Mouse (Mus musculus): ENCODE data around the gene Pgm2. TPM values are rescaled to one million over a fixed set of nuclear protein-coding genes. Genes with fewer than 3 reads are reported as not detected.

The Pgm2 gene
- 27.8 and 28.2 TPM in 2 replicates for polyA plus RNA-seq (2014; fragmentation: Nextera tagmentation; extraction: Ambion mirVana)

DNA sequence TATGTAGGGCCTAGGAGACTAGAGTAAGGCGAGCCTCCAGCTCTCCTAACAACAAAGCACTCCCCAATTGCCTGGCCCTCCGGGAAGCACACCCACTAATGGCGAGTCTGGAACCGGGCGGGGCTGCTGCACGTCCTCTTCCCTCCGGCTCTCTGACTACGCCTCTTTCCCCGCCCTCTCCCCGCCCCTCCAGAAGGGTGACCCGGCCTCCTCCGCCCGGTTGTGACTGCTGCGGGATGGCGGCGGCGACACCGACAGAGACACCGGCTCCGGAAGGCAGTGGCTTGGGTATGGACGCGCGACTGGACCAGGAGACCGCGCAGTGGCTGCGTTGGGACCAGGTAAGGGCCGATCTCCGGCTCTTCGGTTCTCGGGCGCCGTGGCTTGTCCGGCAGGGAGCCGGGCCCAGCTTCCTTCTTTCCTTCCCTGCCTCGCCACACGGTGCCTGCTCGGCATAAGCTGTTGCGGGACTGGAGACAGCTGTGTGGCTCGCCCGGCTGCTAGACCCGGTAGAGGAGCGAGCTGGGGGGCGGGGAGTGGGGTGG, at the start of gene Pgm2:
Pgm2 (plus strand) TSS at position 203 of the 545 bp plus-strand sequence.
- ATAC-seq (ENCODE audit: low FRiP score) (peak; percentile 97), DNase-seq (ENCODE audit: low spot score) (peak; percentile 89)
- 0 out of 2 replicates have a peak within 1 kb of the TSS, but pooled peaks have one; percentile 17 for H3K27ac ChIP-seq (ENCODE audit: low read depth, low read length)
- H3K4me1 ChIP-seq (replicated peaks; ENCODE audit: control insufficient read depth, insufficient read depth, low read length): 0 out of 2 replicates have a peak, but pooled peaks cover 2% of the 10 kb centered on the region
- no peaks in the 10 kb centered on the region for H3K27me3 ChIP-seq (ENCODE audit: control insufficient read depth, insufficient read depth, low read length)
- peak within 1 kb of the TSS; percentile 70 for H3K4me3 ChIP-seq (ENCODE audit: low read depth, low read length)
- H3K9me3 ChIP-seq (ENCODE audit: control insufficient read depth, low read length): no peaks in the 10 kb centered on the region
- H3K9ac ChIP-seq (ENCODE audit: low read depth, low read length): peak within 1 kb of the TSS; percentile 83
- peak within 1 kb of the TSS; percentile 70 for H3K4me2 ChIP-seq (replicated peaks; ENCODE audit: low read depth, low read length)
- no peaks in the 10 kb centered on the region for H3K36me3 ChIP-seq (ENCODE audit: control insufficient read depth, insufficient read depth, low read length)
- WGBS: 1% methylated on average over 40 of the region's 43 CpGs

- H3K9me3 ChIP-seq (ENCODE audit: control insufficient read depth, low read length): no peaks in the 10 kb centered on the region
- H3K9ac ChIP-seq (ENCODE audit: low read depth, low read length): no peak overlapping the region
- no peaks in the 10 kb centered on the region for H3K36me3 ChIP-seq (ENCODE audit: control insufficient read depth, insufficient read depth, low read length)
- H3K4me2 ChIP-seq (replicated peaks; ENCODE audit: low read depth, low read length): no peak overlapping the region
- WGBS: 51% methylated on average over 5 of the region's 5 CpGs
- no peak overlapping the region for H3K4me3 ChIP-seq (ENCODE audit: low read depth, low read length)
- H3K27me3 ChIP-seq (ENCODE audit: control insufficient read depth, insufficient read depth, low read length): no peaks in the 10 kb centered on the region
- no peak overlapping the region for H3K27ac ChIP-seq (ENCODE audit: low read depth, low read length)
- 0 out of 2 replicates have a peak, but pooled peaks cover 2% of the 10 kb centered on the region for H3K4me1 ChIP-seq (replicated peaks; ENCODE audit: control insufficient read depth, insufficient read depth, low read length)
- peak; percentile 64 for ATAC-seq (ENCODE audit: low FRiP score)
- DNase-seq (ENCODE audit: low spot score): peak; percentile 16
Measured at GRCm38 (mm10) chr5:64043694-64044453, 48.9 kb upstream of the Pgm2 start.

- Histone ChIP-seq H3K4me1 (replicated peaks; ENCODE audit: control insufficient read depth, insufficient read depth, low read length) (0 out of 2 replicates have a peak, but pooled peaks cover 2% of the 10 kb centered on the region), H3K27ac (ENCODE audit: low read depth, low read length) (no peak overlapping the region)
Measured at GRCm38 (mm10) chr5:64044790-64045189, 48.0 kb upstream of the Pgm2 start.

DNA sequence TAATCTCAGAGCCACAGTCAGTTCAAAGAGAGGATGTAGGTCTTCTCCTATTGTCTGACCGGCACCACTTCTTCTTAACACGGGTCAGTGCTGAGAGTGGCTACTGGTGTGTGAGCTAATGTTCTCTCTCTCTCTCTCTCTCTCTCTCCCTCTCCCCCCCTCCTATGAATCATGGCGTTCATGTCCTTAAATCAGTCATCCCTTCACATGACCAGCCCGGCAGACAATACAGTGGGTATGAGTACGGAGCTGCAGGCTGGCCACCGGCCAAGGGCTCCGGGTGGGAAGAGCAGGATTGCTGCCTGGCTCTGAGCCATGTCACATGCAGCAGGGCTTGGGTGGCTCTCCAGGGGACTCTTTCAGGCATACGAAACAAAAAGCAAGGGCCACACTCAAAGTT, 47.2 kb upstream of the Pgm2 start:
- H3K9ac ChIP-seq (ENCODE audit: low read depth, low read length): no peak overlapping the region
- peak; percentile 34; the same call in 1 of the 2 replicates for ATAC-seq (ENCODE audit: low FRiP score)
- no peaks in the 10 kb centered on the region for H3K27me3 ChIP-seq (ENCODE audit: control insufficient read depth, insufficient read depth, low read length)
- no peaks in the 10 kb centered on the region for H3K36me3 ChIP-seq (ENCODE audit: control insufficient read depth, insufficient read depth, low read length)
- no peaks in the 10 kb centered on the region for H3K9me3 ChIP-seq (ENCODE audit: control insufficient read depth, low read length)
- H3K4me1 ChIP-seq (replicated peaks; ENCODE audit: control insufficient read depth, insufficient read depth, low read length): 0 out of 2 replicates have a peak, but pooled peaks cover 2% of the 10 kb centered on the region
- H3K27ac ChIP-seq (ENCODE audit: low read depth, low read length): no peak overlapping the region
- DNase-seq (ENCODE audit: low spot score): no peak
- no peak overlapping the region for H3K4me3 ChIP-seq (ENCODE audit: low read depth, low read length)
- 74% methylated on average over 8 of the region's 8 CpGs for WGBS
- no peak overlapping the region for H3K4me2 ChIP-seq (replicated peaks; ENCODE audit: low read depth, low read length)

More at GRCm38 (mm10) chr5:64044790-64045189, 48.0 kb upstream of the Pgm2 start:
- WGBS: 93% methylated on average over 18 of the region's 18 CpGs
- no peak for DNase-seq (ENCODE audit: low spot score)
- peak; percentile 31; the same call in 1 of the 2 replicates for ATAC-seq (ENCODE audit: low FRiP score)
- Histone ChIP-seq H3K4me2 (replicated peaks; ENCODE audit: low read depth, low read length) (no peak overlapping the region), H3K36me3 (ENCODE audit: control insufficient read depth, insufficient read depth, low read length) (no peaks in the 10 kb centered on the region), H3K9me3 (ENCODE audit: control insufficient read depth, low read length) (no peaks in the 10 kb centered on the region), H3K27me3 (ENCODE audit: control insufficient read depth, insufficient read depth, low read length) (no peaks in the 10 kb centered on the region), H3K4me3 (ENCODE audit: low read depth, low read length) (no peak overlapping the region), H3K9ac (ENCODE audit: low read depth, low read length) (no peak overlapping the region)

- no peaks in the 10 kb centered on the region for H3K36me3 ChIP-seq (ENCODE audit: control insufficient read depth, insufficient read depth, low read length)
- no peak overlapping the region for H3K9ac ChIP-seq (ENCODE audit: low read depth, low read length)
- H3K27ac ChIP-seq (ENCODE audit: low read depth, low read length): no peak overlapping the region
- ATAC-seq (ENCODE audit: low FRiP score) (no peak), DNase-seq (ENCODE audit: low spot score) (no peak)
- H3K4me3 ChIP-seq (ENCODE audit: low read depth, low read length): no peak overlapping the region
- no peaks in the 10 kb centered on the region for H3K27me3 ChIP-seq (ENCODE audit: control insufficient read depth, insufficient read depth, low read length)
- H3K9me3 ChIP-seq (ENCODE audit: control insufficient read depth, low read length): no peaks in the 10 kb centered on the region
- H3K4me1 ChIP-seq (replicated peaks; ENCODE audit: control insufficient read depth, insufficient read depth, low read length): 0 out of 2 replicates have a peak, but pooled peaks cover 2% of the 10 kb centered on the region
- WGBS: 75% methylated on average over 11 of the region's 11 CpGs
- no peak overlapping the region for H3K4me2 ChIP-seq (replicated peaks; ENCODE audit: low read depth, low read length)
Measured at GRCm38 (mm10) chr5:64046995-64047394, 45.8 kb upstream of the Pgm2 start.

DNA sequence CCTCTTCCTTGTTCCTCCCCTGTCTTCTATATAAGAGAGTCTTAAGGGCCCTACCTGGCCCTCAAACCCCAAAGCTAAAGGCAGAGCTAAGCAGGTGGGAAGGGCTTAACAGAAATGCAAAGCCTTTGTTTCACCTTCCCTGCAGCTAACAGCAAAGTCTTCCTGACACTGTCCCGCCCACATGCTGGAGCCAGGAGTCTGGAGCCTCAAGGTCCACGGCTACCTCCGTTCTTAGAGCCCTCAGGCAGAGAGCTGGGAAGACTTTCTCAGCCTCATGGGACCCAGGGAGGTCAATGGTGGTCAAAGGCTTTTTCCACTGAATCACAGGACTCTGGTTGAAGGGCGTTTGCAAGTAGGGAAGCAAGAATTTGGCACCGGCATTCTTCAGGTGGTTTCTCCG, 44.8 kb upstream of the Pgm2 start:
- DNase-seq (ENCODE audit: low spot score) (no peak), ATAC-seq (ENCODE audit: low FRiP score) (no peak)
- Histone ChIP-seq H3K36me3 (ENCODE audit: control insufficient read depth, insufficient read depth, low read length) (no peaks in the 10 kb centered on the region), H3K9me3 (ENCODE audit: control insufficient read depth, low read length) (no peaks in the 10 kb centered on the region), H3K9ac (ENCODE audit: low read depth, low read length) (no peak overlapping the region), H3K27me3 (ENCODE audit: control insufficient read depth, insufficient read depth, low read length) (no peaks in the 10 kb centered on the region), H3K4me3 (ENCODE audit: low read depth, low read length) (no peak overlapping the region), H3K27ac (ENCODE audit: low read depth, low read length) (no peak overlapping the region), H3K4me1 (replicated peaks; ENCODE audit: control insufficient read depth, insufficient read depth, low read length) (0 out of 2 replicates have a peak, but pooled peaks cover 2% of the 10 kb centered on the region), H3K4me2 (replicated peaks; ENCODE audit: low read depth, low read length) (no peak overlapping the region)
- 68% methylated on average over 6 of the region's 6 CpGs for WGBS

DNA sequence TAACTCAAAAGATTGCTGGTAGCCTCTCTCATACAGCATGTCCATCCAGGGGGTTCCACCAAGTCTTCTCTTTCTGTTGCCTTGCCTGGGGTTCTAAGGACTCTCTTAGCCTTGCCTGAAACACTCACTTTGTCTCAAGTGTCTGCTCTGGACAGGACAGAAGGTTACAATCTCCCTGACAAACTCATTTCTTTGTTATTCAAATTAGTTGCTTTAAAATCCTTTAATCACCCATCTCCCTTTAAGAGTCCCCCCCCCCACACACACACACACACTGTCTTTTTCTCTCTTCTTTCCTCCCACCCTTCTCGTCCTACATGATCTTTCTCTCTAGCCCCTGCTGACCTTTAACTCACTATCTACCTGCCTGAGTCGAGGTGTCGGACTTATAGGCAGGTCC, 44.1 kb upstream of the Pgm2 start:
- DNase-seq (ENCODE audit: low spot score): no peak
- no peak overlapping the region for H3K4me2 ChIP-seq (replicated peaks; ENCODE audit: low read depth, low read length)
- H3K4me3 ChIP-seq (ENCODE audit: low read depth, low read length): no peak overlapping the region
- H3K36me3 ChIP-seq (ENCODE audit: control insufficient read depth, insufficient read depth, low read length): no peaks in the 10 kb centered on the region
- H3K9ac ChIP-seq (ENCODE audit: low read depth, low read length): no peak overlapping the region
- no peak overlapping the region for H3K27ac ChIP-seq (ENCODE audit: low read depth, low read length)
- ATAC-seq (ENCODE audit: low FRiP score): no peak
- WGBS: 59% methylated on average over 3 of the region's 3 CpGs
- 0 out of 2 replicates have a peak, but pooled peaks cover 2% of the 10 kb centered on the region for H3K4me1 ChIP-seq (replicated peaks; ENCODE audit: control insufficient read depth, insufficient read depth, low read length)
- no peaks in the 10 kb centered on the region for H3K9me3 ChIP-seq (ENCODE audit: control insufficient read depth, low read length)
- no peaks in the 10 kb centered on the region for H3K27me3 ChIP-seq (ENCODE audit: control insufficient read depth, insufficient read depth, low read length)

GRCm38 (mm10) chr5:64049256-64049655, 43.5 kb upstream of the Pgm2 start:
- 90% methylated on average over 5 of the region's 5 CpGs for WGBS
- H3K36me3 ChIP-seq (ENCODE audit: control insufficient read depth, insufficient read depth, low read length): no peaks in the 10 kb centered on the region
- H3K27me3 ChIP-seq (ENCODE audit: control insufficient read depth, insufficient read depth, low read length): no peaks in the 10 kb centered on the region
- H3K4me3 ChIP-seq (ENCODE audit: low read depth, low read length): no peak overlapping the region
- H3K9me3 ChIP-seq (ENCODE audit: control insufficient read depth, low read length): no peaks in the 10 kb centered on the region
- ATAC-seq (ENCODE audit: low FRiP score) (no peak), DNase-seq (ENCODE audit: low spot score) (no peak)
- no peaks in the 10 kb centered on the region for H3K4me1 ChIP-seq (replicated peaks; ENCODE audit: control insufficient read depth, insufficient read depth, low read length)
- no peak overlapping the region for H3K9ac ChIP-seq (ENCODE audit: low read depth, low read length)
- no peak overlapping the region for H3K4me2 ChIP-seq (replicated peaks; ENCODE audit: low read depth, low read length)
- no peak overlapping the region for H3K27ac ChIP-seq (ENCODE audit: low read depth, low read length)

Measured in hindbrain, embryonic 11.5 days (tissue).